Mouse (Mus musculus): ENCODE data around the gene Sfxn5. TPM values are rescaled to one million over a fixed set of nuclear protein-coding genes. Genes with fewer than 3 reads are reported as not detected.
A peak's percentile ranks its signal among the peaks of the same experiment; 100 is the strongest.

The Sfxn5 gene
- total and polyA plus RNA-seq, 3 experiments = 1.8 to 3.0 TPM; not detected in 1

DNA sequence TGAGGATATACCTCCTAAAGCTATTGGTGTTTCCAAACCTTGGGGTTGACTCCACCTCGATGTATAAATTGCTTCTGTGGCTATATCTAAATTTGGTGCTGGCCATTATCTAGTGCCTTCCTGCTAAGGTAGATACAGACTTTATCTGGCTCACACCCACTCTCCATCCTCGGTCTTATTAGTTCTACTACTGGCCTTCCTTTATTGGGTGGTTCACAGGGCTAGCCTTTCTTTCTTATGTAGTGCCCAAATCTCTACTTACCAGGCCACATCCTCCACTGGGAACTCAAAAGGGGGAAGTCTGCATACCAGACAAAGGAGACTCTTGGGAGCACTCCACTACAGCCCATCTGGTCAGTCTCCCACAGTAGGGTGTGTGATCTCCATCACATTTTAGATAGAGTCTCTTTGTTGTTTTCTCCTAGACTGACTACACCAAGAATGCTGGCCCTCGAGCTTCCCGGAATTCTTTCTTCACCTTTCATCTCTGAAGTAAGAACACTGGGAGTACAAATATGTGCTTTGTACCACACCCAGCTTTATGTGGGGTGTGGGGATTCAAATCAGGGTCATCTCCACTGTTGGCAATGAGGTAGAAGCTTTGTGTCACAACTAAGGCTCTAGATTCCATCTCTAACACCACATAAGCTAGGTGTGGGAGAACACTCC lies 44.0 kb upstream of the Sfxn5 start (continued):
- TF ChIP-seq MAX (IDR thresholded peaks at IDR 0.05; ENCODE audit: low read length) (no peak), SIN3A (IDR thresholded peaks at IDR 0.05; ENCODE audit: low read length) (peak; percentile 18; the same call in 1 of the 2 replicates), RAD21 (IDR thresholded peaks at IDR 0.05; ENCODE audit: low read depth, low read length) (no peak), SMC3 (IDR thresholded peaks at IDR 0.05; ENCODE audit: low read depth, low read length) (no peak), TBP (IDR thresholded peaks at IDR 0.05; ENCODE audit: low read depth, low read length) (no peak), EP300 (IDR thresholded peaks at IDR 0.05; ENCODE audit: low read depth in 1 of 2, low read length in 2 of 2) (peak; percentile 68 to 78; a peak in 3 of 4 replicates), CHD1 (IDR thresholded peaks at IDR 0.05; ENCODE audit: low read depth, low read length) (no peak), BHLHE40 (IDR thresholded peaks at IDR 0.05; ENCODE audit: borderline replicate concordance, low read depth, low read length) (no peak), GABPA (IDR thresholded peaks at IDR 0.05; ENCODE audit: low read depth, low read length) (no peak), CHD2 (IDR thresholded peaks at IDR 0.05; ENCODE audit: low read length) (no peak), KAT2A (conservative IDR thresholded peaks at IDR 0.05; ENCODE audit: low read depth, low read length) (no peak)

DNA sequence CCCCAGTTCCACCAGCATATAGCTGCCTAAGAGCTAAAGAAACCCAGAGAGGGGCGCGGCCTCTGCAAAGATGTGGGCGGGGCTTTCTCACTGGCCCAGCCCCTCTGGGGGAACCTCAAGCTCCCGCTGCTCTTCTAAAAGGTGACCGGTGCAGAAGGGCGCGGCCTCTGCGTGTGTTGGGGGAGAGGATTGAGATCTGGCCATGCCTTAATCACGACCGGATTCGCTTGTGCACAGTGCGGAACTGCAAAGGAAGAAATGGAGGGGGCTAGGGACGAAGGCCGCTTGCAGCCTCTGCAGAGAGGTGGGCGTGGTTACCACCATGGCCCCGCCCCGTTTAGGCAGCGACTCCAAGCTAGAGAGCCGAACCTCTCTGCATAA lies 41.5 kb upstream of the Sfxn5 start:
- Histone ChIP-seq H3K79me2 (ENCODE audit: control insufficient read depth, insufficient read depth, low read length, poor library complexity) (no peaks in the 10 kb centered on the region), H3K4me3 (ENCODE audit: control insufficient read depth in 1 of 2, insufficient read depth in 1 of 2, low read depth in 2 of 2, low read length in 2 of 2) (peak overlapping the region; percentile 55 to 73), H3K9ac (ENCODE audit: control insufficient read depth, low read depth, low read length, poor library complexity, severe bottlenecking) (peak overlapping the region; percentile 34; the same call in 1 of the 2 replicates), H3K4me1 (ENCODE audit: control insufficient read depth in 1 of 2, insufficient read depth in 2 of 2, low read length in 2 of 2) (peaks cover 5 to 32% of the 10 kb centered on the region in 2 experiments), H3K36me3 (ENCODE audit: control insufficient read depth in 1 of 2, insufficient read depth in 2 of 2, low read length in 2 of 2) (peaks cover 0 to 20% of the 10 kb centered on the region in 2 experiments; a peak in 2 of 4 replicates), H3K27me3 (ENCODE audit: control insufficient read depth in 1 of 2, insufficient read depth in 2 of 2, low read length in 2 of 2) (no peaks in the 10 kb centered on the region), H3K27ac (ENCODE audit: control insufficient read depth, low read depth, low read length) (no peak overlapping the region), H3K9me3 (replicated peaks; ENCODE audit: insufficient read depth, low read length) (no peaks in the 10 kb centered on the region)
- TF ChIP-seq ETS1 (IDR thresholded peaks at IDR 0.05; ENCODE audit: low read depth, low read length) = no peak
- no peak for TF ChIP-seq ELF1 (IDR thresholded peaks at IDR 0.05; ENCODE audit: low read depth, low read length)
- no peak for TF ChIP-seq USF1 (IDR thresholded peaks at IDR 0.05; ENCODE audit: low read depth, low read length)
- TF ChIP-seq RAD21 (IDR thresholded peaks at IDR 0.05; ENCODE audit: low read depth, low read length) = no peak
- no peak for TF ChIP-seq CHD1 (IDR thresholded peaks at IDR 0.05; ENCODE audit: low read depth, low read length)
- TF ChIP-seq SMC3 (IDR thresholded peaks at IDR 0.05; ENCODE audit: low read depth, low read length) = no peak
- no peak for TF ChIP-seq E2F4 (IDR thresholded peaks at IDR 0.05; ENCODE audit: borderline replicate concordance, low read depth, low read length)
- TF ChIP-seq KAT2A (conservative IDR thresholded peaks at IDR 0.05; ENCODE audit: low read depth, low read length) = no peak
- no peak for TF ChIP-seq ZC3H11A (IDR thresholded peaks at IDR 0.05; ENCODE audit: low read depth, low read length)
- TF ChIP-seq EP300 (IDR thresholded peaks at IDR 0.05; ENCODE audit: low read depth in 1 of 2, low read length in 2 of 2) = no peak
- TF ChIP-seq JUND (IDR thresholded peaks at IDR 0.05; ENCODE audit: low read depth, low read length) = no peak
- no peak for TF ChIP-seq POLR2A (IDR thresholded peaks at IDR 0.05; ENCODE audit: control insufficient read depth in 1 of 2, insufficient read depth in 1 of 2, low read depth in 1 of 2, low read length in 2 of 2, poor library complexity in 1 of 2)
- no peak for TF ChIP-seq ZKSCAN1 (IDR thresholded peaks at IDR 0.05; ENCODE audit: low read depth, low read length)
- no peak for TF ChIP-seq ZMIZ1 (IDR thresholded peaks at IDR 0.05; ENCODE audit: low read depth, low read length)
- DNase-seq (ENCODE audit: low read depth, low spot score) = peak; percentile 96
